Mouse (Mus musculus): Measurements from ENCODE around the gene S100a16. TPM values are rescaled to one million over a fixed set of nuclear protein-coding genes. Genes with fewer than 3 reads are reported as not detected.

Gene S100a16
- polyA plus RNA-seq, 1 experiment from 2014 or later = 232 TPM

DNA sequence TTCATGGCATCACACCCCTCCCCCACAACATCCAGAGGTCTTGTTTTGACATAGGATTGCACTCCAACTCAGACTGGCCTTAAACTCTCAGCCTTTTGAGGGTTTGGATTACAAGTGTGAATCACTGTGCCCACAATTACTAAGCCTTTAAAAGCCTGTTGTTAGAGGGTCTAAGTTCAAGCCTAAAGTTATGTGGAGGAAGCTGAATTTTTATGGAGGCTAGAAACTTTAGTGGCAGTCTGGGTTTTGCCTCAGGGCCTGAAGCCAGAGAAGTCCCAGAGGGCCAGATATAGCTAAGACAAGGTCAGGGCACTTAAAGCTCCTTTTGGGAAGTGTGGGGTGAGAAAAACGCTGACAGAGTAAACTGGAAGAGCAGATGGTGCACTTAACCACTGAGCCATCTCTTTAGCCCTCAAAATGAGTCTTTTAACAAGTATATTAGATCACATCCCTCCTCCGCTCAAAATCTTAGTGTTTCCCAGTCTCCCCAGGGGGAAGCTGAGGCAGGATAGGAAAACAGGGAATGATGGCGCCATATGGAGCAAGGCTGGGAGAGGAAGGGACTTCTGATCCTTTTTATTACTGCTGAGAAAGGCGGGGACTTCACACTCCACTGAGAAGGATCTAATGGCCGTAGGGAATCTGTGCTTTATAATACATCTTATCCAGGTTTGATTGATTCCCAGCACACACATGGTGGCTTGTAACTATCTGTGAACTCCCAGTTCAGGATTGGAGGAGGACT, 12.8 kb downstream of the S100a16 start:
- no peak overlapping the region for H3K4me2 ChIP-seq (replicated peaks; ENCODE audit: low read depth, low read length)
- H3K27ac ChIP-seq (ENCODE audit: low read length) = no peak overlapping the region

DNA sequence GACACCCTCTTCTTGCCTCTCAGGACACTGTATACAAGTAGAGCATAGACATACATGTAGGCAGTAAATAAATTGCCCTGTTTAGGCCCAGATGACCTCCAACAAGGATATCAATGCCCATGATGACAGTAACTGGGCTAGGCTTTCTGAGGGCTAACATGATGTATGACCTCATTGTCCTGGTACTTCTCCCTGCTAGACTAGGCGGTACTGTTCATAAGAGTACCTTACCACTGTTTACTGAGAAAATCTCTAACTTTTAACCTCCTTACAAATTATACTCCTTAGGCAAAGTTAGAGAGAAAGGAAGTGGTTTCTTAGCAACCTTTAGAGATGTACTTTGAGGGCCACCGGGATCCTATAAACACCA, 13.4 kb downstream of the S100a16 start:
- ATAC-seq (ENCODE audit: low FRiP score, low TSS enrichment) = no peak
- H3K27ac ChIP-seq (ENCODE audit: low read length) = no peak overlapping the region
- peaks cover 9% of the 10 kb centered on the region; the same call in 1 of the 2 replicates for H3K4me1 ChIP-seq (ENCODE audit: insufficient read depth, low read length)
- H3K36me3 ChIP-seq (ENCODE audit: insufficient read depth, low read length) = no peaks in the 10 kb centered on the region
- H3K4me2 ChIP-seq (replicated peaks; ENCODE audit: low read depth, low read length) = no peak overlapping the region
- no peaks in the 10 kb centered on the region for H3K27me3 ChIP-seq (ENCODE audit: insufficient read depth, low read length)
- H3K4me3 ChIP-seq (ENCODE audit: low read length) = no peak overlapping the region
- H3K9me3 ChIP-seq (ENCODE audit: low read length) = no peaks in the 10 kb centered on the region
- H3K9ac ChIP-seq (replicated peaks; ENCODE audit: low read length) = no peak overlapping the region
- 74% methylated on average over 2 of the region's 2 CpGs for WGBS

More for the DNA sequence above, 12.8 kb downstream of the S100a16 start:
- Histone ChIP-seq H3K27me3 (ENCODE audit: insufficient read depth, low read length) (no peaks in the 10 kb centered on the region), H3K4me1 (ENCODE audit: insufficient read depth, low read length) (peaks cover 9% of the 10 kb centered on the region; the same call in 1 of the 2 replicates), H3K36me3 (ENCODE audit: insufficient read depth, low read length) (no peaks in the 10 kb centered on the region), H3K9ac (replicated peaks; ENCODE audit: low read length) (no peak overlapping the region), H3K4me3 (ENCODE audit: low read length) (no peak overlapping the region), H3K9me3 (ENCODE audit: low read length) (no peaks in the 10 kb centered on the region)
- WGBS = 27% methylated on average over 5 of the region's 5 CpGs
- ATAC-seq (ENCODE audit: low FRiP score, low TSS enrichment) = 0 out of 2 replicates have a peak, but pooled peaks have one; percentile 19

DNA sequence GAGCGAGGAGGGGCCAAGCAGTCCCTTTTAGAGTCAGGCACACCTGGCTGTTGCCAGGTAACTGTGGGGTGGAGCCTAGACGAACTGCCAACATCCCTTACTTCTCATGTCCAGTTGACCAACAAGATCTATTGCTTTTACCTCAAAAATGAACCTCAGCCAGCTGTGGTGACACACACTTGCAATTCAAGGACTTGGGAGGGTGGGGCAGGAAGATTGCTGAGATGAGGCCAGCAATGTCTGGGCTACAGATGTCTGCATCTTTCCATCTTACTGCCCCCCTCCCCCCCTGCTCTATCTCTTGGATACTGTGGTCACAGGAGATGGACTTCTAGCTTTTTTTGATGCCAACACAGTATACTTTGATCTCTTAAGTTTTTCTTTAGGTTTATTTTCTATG, 15.2 kb downstream of the S100a16 start:
- H3K27ac ChIP-seq (ENCODE audit: low read length) = no peak overlapping the region
- H3K36me3 ChIP-seq (ENCODE audit: insufficient read depth, low read length) = no peaks in the 10 kb centered on the region
- no peak overlapping the region for H3K4me2 ChIP-seq (replicated peaks; ENCODE audit: low read depth, low read length)
- H3K9ac ChIP-seq (replicated peaks; ENCODE audit: low read length) = no peak overlapping the region
- 65% methylated on average over 2 of the region's 2 CpGs for WGBS
- peaks cover 9% of the 10 kb centered on the region; the same call in 1 of the 2 replicates for H3K4me1 ChIP-seq (ENCODE audit: insufficient read depth, low read length)
- no peak for ATAC-seq (ENCODE audit: low FRiP score, low TSS enrichment)
- H3K4me3 ChIP-seq (ENCODE audit: low read length) = no peak overlapping the region
- no peaks in the 10 kb centered on the region for H3K9me3 ChIP-seq (ENCODE audit: low read length)
- H3K27me3 ChIP-seq (ENCODE audit: insufficient read depth, low read length) = no peaks in the 10 kb centered on the region

DNA sequence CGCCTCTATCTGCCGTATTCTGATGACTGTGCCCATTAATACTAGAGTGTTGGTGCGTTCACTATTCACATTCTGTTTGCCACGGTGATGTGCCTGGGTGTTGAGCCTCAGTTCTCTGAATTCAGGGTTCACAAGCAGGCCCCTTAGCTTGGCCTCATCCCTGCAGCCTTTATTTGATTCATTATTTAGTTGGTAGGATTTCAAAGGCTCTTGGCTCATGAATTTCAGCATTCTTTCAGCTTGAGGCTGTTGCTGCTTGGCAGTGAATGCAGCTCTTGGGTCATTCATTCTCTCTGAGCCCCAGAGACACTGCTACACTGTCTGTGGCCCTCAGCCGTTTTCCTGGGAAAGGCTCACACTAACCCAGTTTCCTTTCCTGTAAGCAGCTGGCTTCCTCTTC, 18.9 kb downstream of the S100a16 start:
- H3K27me3 ChIP-seq (ENCODE audit: insufficient read depth, low read length) = no peaks in the 10 kb centered on the region
- no peaks in the 10 kb centered on the region for H3K36me3 ChIP-seq (ENCODE audit: insufficient read depth, low read length)
- ATAC-seq (ENCODE audit: low FRiP score, low TSS enrichment) = no peak

DNA sequence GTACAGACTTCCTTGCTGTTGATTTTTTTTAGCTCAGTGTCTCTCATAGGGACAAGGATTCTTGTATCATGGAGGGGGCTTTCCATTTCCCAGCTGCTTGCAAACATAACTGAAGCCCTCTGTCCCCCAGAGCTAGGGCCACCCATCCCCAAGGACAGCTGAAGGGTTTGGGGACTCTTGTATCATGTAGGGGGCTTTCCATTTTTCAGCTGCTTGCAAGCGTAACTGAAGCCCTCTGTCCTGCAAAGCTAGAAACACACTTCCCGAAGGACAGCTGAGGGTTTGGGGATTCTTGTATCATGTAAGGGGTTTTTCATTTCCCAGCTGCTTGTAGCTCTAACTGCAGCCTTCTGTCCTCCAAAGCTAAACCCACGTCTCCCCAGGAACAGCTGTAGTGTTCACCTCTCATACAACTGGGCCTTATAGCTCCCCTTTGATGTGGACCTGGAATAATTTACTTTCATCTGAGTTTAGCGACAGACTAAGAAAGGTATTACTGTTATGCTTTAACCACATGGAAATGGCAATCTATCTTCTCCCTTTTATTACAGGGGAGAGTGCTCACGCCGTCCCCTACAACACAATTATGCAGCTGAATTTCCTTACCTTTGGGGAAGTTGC, 23.1 kb downstream of the S100a16 start, which contains the start of gene S100a3:
TSS of gene S100a3 (plus strand) at position 571 of the 621 bp plus-strand sequence.
- no peak within 1 kb of the TSS for H3K9ac ChIP-seq (replicated peaks; ENCODE audit: low read length)
- no peaks in the 10 kb centered on the region for H3K36me3 ChIP-seq (ENCODE audit: insufficient read depth, low read length)
- no peak within 1 kb of the TSS for H3K27ac ChIP-seq (ENCODE audit: low read length)
- no peak for ATAC-seq (ENCODE audit: low FRiP score, low TSS enrichment)
- WGBS = 72% methylated on average over 6 of the region's 6 CpGs
- H3K4me2 ChIP-seq (replicated peaks; ENCODE audit: low read depth, low read length) = no peak within 1 kb of the TSS
- H3K4me3 ChIP-seq (ENCODE audit: low read length) = no peak within 1 kb of the TSS
- H3K27me3 ChIP-seq (ENCODE audit: insufficient read depth, low read length) = no peaks in the 10 kb centered on the region
- H3K4me1 ChIP-seq (ENCODE audit: insufficient read depth, low read length) = no peaks in the 10 kb centered on the region
- no peaks in the 10 kb centered on the region for H3K9me3 ChIP-seq (ENCODE audit: low read length)

More for the DNA sequence above, 18.9 kb downstream of the S100a16 start:
- no peak overlapping the region for H3K4me3 ChIP-seq (ENCODE audit: low read length)
- no peaks in the 10 kb centered on the region for H3K9me3 ChIP-seq (ENCODE audit: low read length)
- no peaks in the 10 kb centered on the region for H3K4me1 ChIP-seq (ENCODE audit: insufficient read depth, low read length)
- H3K4me2 ChIP-seq (replicated peaks; ENCODE audit: low read depth, low read length) = no peak overlapping the region
- H3K9ac ChIP-seq (replicated peaks; ENCODE audit: low read length) = no peak overlapping the region
- H3K27ac ChIP-seq (ENCODE audit: low read length) = no peak overlapping the region
- WGBS = 70% methylated on average over 5 of the region's 5 CpGs

DNA sequence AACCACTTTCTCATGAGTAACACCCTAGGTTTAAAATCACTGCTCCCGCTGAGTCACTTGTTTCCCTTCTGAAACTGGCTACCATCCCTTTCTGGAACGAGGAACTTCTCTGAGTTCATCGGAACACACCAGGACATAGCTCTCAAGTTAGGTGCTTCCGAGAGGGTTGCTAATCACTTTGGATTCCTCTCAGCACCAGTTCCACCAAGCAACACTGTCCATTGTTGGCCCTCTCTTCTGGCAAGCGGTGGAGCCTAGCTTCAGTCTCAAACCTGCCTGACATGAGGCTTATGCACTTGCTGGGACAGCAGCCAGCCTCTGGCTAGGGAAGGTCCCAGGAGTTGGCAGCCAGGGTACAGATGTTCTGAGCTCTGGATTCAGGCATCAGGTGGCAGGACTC, 37.6 kb downstream of the S100a16 start:
- Histone ChIP-seq H3K4me2 (replicated peaks; ENCODE audit: low read depth, low read length) (no peak overlapping the region), H3K27me3 (ENCODE audit: insufficient read depth, low read length) (no peaks in the 10 kb centered on the region), H3K9ac (replicated peaks; ENCODE audit: low read length) (no peak overlapping the region), H3K27ac (ENCODE audit: low read length) (no peak overlapping the region), H3K4me1 (ENCODE audit: insufficient read depth, low read length) (no peaks in the 10 kb centered on the region), H3K9me3 (ENCODE audit: low read length) (no peaks in the 10 kb centered on the region), H3K36me3 (ENCODE audit: insufficient read depth, low read length) (no peaks in the 10 kb centered on the region), H3K4me3 (ENCODE audit: low read length) (no peak overlapping the region)
- WGBS = 88% methylated on average over 5 of the region's 5 CpGs
- no peak for ATAC-seq (ENCODE audit: low FRiP score, low TSS enrichment)

DNA sequence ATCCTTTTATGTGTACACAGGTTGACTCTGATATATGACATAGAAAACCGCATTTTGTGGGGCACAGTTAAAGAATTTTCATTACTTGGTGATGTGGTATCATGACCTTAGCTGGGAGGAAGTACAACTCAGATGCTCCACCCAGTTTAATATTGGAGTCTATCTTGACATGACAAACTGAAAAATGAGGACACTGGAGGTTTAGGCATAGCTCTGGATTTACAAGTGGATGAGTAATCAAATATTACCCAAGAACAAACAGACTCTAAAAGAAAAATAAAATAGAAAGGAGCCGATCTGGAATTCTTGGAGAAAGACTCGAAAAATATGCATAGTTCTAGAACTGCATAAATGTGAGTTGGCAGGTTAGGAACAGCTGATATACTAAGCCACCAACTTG, 38.3 kb downstream of the S100a16 start:
- no peaks in the 10 kb centered on the region for H3K27me3 ChIP-seq (ENCODE audit: insufficient read depth, low read length)
- no peak for ATAC-seq (ENCODE audit: low FRiP score, low TSS enrichment)
- H3K4me1 ChIP-seq (ENCODE audit: insufficient read depth, low read length) = no peaks in the 10 kb centered on the region
- H3K27ac ChIP-seq (ENCODE audit: low read length) = no peak overlapping the region
- no peak overlapping the region for H3K9ac ChIP-seq (replicated peaks; ENCODE audit: low read length)
- 64% methylated on average over 3 of the region's 3 CpGs for WGBS
- H3K36me3 ChIP-seq (ENCODE audit: insufficient read depth, low read length) = no peaks in the 10 kb centered on the region
- no peak overlapping the region for H3K4me3 ChIP-seq (ENCODE audit: low read length)
- no peaks in the 10 kb centered on the region for H3K9me3 ChIP-seq (ENCODE audit: low read length)
- H3K4me2 ChIP-seq (replicated peaks; ENCODE audit: low read depth, low read length) = no peak overlapping the region

DNA sequence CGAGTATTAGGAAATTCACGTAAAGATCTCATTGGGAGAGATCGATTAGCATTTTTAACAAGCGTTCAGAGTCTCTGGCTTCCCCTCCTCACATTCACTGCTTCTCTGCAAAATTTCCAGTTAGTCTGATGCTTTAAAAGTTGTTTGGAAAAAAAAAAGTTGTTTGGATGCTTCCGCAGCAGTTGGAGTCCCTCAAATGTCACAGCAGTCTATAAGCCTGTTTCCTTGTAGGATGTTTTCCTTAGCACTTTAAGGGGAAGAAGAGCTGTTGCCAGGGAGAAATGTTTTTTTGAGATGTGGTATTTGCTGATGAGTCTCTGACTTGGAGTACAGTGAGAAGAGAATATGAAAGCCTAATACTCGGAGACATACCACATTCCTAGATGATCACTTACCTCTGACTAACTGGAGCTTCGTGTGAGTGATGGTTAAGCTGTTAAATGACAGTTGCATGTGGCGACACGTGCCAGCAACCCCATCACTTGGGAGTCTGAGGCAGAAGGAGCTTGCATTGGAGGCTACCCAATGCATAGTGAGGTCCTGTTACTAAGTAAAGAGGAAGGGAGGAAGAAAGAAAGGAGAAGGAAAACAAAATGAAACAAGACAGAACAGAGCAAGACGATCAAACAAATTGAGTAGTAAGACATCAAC, 39.4 kb downstream of the S100a16 start:
- Histone ChIP-seq H3K4me3 (ENCODE audit: low read length) (no peak overlapping the region), H3K4me2 (replicated peaks; ENCODE audit: low read depth, low read length) (no peak overlapping the region), H3K9ac (replicated peaks; ENCODE audit: low read length) (no peak overlapping the region), H3K27ac (ENCODE audit: low read length) (no peak overlapping the region), H3K4me1 (ENCODE audit: insufficient read depth, low read length) (no peaks in the 10 kb centered on the region), H3K36me3 (ENCODE audit: insufficient read depth, low read length) (no peaks in the 10 kb centered on the region), H3K27me3 (ENCODE audit: insufficient read depth, low read length) (no peaks in the 10 kb centered on the region), H3K9me3 (ENCODE audit: low read length) (no peaks in the 10 kb centered on the region)
- no peak for ATAC-seq (ENCODE audit: low FRiP score, low TSS enrichment)
- WGBS = 60% methylated on average over 10 of the region's 10 CpGs

DNA sequence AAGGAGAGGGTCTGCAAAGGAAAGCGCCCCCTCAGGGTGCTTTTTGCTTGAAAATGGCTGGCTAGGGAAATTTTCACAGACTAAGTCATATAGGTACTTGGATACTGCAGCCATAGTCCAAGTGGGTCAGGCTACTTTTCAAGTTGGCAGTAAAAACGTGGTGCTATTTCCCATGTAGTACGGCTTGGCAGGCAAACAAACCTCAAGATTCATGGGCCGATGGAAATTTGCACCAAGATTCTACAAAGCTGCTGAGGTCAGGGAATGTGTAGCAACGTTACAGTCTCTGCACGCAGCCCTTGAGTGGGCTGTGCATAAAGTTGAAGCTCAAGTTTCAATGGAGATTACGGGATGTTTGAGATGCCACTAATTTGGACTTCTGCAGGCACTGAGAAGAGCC, 42.4 kb downstream of the S100a16 start:
- 32% methylated on average over 7 of the region's 7 CpGs for WGBS
- H3K9me3 ChIP-seq (ENCODE audit: low read length) = no peaks in the 10 kb centered on the region
- H3K27me3 ChIP-seq (ENCODE audit: insufficient read depth, low read length) = no peaks in the 10 kb centered on the region
- no peaks in the 10 kb centered on the region for H3K4me1 ChIP-seq (ENCODE audit: insufficient read depth, low read length)
- no peak overlapping the region for H3K27ac ChIP-seq (ENCODE audit: low read length)
- H3K9ac ChIP-seq (replicated peaks; ENCODE audit: low read length) = no peak overlapping the region
- no peak overlapping the region for H3K4me3 ChIP-seq (ENCODE audit: low read length)
- H3K4me2 ChIP-seq (replicated peaks; ENCODE audit: low read depth, low read length) = no peak overlapping the region
- no peak for ATAC-seq (ENCODE audit: low FRiP score, low TSS enrichment)
- no peaks in the 10 kb centered on the region for H3K36me3 ChIP-seq (ENCODE audit: insufficient read depth, low read length)

DNA sequence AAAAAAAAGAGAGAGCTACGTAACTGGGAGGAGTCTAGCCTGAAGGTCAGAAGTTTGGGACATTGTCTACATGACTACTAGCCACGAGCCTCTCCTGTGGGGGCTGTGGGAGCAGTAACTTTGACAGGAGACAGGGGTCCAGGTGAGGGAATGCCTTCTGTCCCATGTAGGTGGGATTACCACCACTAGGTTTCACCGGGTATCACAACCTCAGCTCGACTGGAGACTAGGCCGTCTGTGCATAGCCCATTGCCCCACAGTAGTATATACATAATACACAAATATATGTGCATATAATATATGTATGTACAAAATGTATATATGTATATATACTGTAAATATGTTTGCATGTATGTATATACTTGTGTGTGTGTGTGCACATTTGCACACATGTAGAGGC, 44.1 kb downstream of the S100a16 start:
- no peak for ATAC-seq (ENCODE audit: low FRiP score, low TSS enrichment)
- H3K4me3 ChIP-seq (ENCODE audit: low read length) = no peak overlapping the region
- H3K9me3 ChIP-seq (ENCODE audit: low read length) = no peaks in the 10 kb centered on the region
- WGBS = 92% methylated on average over 5 of the region's 5 CpGs
- H3K27ac ChIP-seq (ENCODE audit: low read length) = no peak overlapping the region
- no peaks in the 10 kb centered on the region for H3K27me3 ChIP-seq (ENCODE audit: insufficient read depth, low read length)
- H3K36me3 ChIP-seq (ENCODE audit: insufficient read depth, low read length) = no peaks in the 10 kb centered on the region
- 0 out of 2 replicates have a peak, but pooled peaks cover 3% of the 10 kb centered on the region for H3K4me1 ChIP-seq (ENCODE audit: insufficient read depth, low read length)
- H3K9ac ChIP-seq (replicated peaks; ENCODE audit: low read length) = no peak overlapping the region
- no peak overlapping the region for H3K4me2 ChIP-seq (replicated peaks; ENCODE audit: low read depth, low read length)
